Mouse (Mus musculus) heart, postnatal 0 days (tissue): ENCODE results near the gene Itsn2.

Experiments used
- CTCF ChIP-seq: IDR thresholded peaks from 2 replicates; pipeline ENCODE4 v1.5.1; 2016; ENCODE audit warnings: antibody characterized with exemption, control low read depth, low read depth
- EP300 ChIP-seq: IDR thresholded peaks from 2 replicates; pipeline ENCODE4 v1.6.1; 2016; ENCODE audit warnings: antibody characterized with exemption, low read depth

GRCm38 (mm10) chr12:4713361-4713760 lies 120.9 kb downstream of the Itsn2 start:
- TF ChIP-seq CTCF, result no peak
- no peak for TF ChIP-seq EP300
